Mouse (Mus musculus) naive thymus-derived CD4-positive, alpha-beta T cell, adult 2 months (primary cell): ENCODE measurements around the gene Dao.

ENCODE experiments used
- DNase-seq: peaks from one replicate; pipeline ENCODE4 v3.0.0-alpha.2; 2011; ENCODE audit warnings: low read depth

Gene Dao

DNA sequence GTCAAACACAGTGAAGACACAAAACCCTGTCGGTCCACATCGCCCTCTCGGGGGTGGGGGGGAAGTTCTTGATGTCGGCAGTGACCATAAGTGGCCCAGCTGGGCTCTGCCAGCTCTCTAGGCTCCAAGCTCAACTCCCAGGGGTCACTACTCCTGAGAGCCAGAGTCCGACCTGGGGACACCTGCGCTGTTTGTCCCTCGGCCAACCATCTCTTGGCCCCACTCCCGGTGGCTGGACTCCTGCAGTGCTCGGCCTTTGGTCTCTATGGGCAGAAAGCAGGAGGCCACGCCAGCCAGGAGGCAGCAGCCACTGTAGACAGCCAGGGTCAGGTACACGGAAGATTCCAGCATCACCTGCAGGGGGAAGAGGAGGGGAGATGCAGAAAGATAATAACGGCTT lies 24.6 kb downstream of the Dao start:
- no peak for DNase-seq

DNA sequence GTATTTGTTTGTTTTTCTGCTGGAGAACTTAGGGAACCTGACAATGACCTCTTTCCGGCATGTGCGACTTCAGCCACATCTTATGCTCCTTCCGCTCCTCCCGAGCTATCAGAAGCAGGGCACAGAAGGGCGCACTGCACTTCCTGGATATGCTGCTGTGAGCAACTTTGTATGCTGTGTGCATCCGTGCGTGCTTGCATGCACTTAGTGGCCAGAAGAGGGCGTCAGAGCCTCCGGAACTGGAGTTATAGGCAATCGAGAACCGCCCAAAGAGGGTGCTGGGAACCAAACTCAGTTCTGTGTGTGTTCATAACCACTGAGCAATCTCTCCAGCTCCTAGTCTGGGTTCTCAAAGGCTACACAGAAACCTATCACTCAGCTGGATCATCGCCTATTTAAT lies 27.1 kb downstream of the Dao start:
- no peak for DNase-seq

DNA sequence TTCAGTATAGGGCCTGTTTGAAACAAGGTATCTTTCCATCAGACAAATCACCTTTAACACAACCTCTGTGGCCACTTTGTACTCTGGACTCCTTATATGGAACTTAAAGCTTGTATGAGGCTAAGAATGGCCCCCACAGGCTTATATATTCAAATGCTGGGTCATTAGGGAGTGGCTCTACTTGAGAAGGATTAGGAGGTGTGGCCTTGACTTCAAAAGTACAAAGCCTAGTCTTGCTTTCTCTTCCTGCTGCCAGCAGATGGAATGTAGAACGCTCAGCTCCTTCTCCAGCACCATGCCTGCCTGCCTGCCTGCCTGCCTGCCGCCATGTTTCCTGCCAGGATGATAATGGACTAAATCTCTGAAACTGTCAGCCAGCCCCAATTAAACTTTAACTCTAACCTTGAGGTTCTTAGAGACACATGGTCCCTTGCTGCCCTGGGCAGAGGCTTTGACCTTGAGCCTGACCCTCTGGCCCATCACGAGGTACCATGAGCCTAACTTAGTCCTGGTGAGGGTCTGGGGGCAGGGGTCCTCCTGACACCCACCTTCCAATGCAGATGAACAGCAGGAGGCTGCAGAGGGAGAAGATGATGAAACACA lies 28.8 kb downstream of the Dao start:
- DNase-seq, result no peak

DNA sequence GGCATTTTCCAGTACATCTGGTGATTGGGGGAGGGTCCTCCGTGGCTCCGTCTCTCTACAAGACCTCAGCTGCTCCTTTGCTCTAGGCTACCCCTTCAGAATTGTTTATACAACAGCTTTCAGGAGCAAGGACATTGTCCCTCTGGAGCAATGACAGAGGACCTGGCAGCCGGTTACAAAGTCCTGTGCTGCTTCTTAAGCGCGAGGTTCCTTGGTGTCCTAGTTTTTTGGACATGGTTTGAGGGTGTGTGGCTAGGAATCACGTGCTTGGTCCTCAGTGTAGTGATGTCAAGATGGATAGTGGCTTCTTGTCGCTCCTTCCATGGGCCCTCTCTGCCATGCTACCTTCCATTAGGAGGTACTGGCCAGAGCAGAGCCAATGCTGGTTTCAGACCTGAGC lies 30.9 kb downstream of the Dao start:
- no peak for DNase-seq

DNA sequence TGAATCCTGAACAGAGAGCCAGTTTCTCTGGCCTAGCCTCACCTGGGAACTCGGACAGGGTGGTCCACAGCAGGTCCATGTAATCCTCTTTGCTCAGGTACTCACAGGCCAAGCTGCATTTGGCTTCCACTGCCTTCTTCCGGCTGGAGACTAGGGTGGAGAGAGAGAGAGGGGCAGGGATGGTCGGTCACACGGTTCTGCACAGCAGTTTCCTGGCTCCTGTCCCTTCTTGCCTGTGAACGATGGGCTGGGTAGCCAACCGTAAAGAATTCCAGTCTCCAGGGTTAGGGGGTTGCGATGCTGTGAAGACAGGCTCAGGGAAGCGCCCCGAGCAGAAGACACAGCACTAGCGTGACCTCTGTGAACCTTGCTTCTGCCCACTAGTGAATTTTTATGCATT lies 31.6 kb downstream of the Dao start:
- no peak for DNase-seq

DNA sequence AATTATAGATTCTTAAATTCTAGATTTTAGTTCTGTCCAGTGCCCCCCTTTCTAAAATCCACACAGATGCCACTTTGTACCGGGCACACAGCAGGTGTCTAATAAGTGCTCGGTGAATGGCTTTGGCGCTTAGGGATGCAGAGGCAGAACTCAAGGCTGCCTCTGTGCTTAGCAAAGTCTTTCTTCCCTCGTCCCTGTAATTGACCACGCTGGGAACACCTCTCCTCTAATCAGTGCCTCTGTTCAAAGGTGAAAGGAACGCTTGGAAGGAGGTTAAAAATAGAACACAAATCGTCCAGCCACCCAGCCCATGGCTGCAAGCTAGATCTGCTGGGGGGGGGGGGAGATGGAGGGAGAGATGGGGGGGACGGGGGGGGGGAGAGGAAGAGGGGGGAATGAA lies 37.0 kb downstream of the Dao start:
- no peak for DNase-seq

DNA sequence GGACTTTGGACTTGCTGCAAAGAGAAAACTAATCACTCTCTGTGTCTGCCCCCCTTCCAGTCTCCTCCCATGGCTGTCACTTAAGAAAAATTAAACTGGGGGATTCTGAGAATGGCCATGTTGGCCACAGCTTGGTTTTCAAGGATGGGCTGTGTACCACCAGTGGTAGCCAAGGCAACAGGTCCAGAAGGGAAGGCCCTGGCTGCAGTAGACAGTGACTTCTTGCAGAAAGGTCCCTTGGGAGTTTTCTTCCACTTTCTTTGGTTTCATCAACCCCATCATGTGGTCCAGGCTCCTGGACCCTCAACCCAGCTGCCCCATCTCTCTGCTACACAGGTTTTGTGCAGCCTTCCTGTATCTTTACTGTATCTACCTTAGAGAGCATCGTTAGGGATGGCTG lies 37.4 kb downstream of the Dao start:
- no peak for DNase-seq

DNA sequence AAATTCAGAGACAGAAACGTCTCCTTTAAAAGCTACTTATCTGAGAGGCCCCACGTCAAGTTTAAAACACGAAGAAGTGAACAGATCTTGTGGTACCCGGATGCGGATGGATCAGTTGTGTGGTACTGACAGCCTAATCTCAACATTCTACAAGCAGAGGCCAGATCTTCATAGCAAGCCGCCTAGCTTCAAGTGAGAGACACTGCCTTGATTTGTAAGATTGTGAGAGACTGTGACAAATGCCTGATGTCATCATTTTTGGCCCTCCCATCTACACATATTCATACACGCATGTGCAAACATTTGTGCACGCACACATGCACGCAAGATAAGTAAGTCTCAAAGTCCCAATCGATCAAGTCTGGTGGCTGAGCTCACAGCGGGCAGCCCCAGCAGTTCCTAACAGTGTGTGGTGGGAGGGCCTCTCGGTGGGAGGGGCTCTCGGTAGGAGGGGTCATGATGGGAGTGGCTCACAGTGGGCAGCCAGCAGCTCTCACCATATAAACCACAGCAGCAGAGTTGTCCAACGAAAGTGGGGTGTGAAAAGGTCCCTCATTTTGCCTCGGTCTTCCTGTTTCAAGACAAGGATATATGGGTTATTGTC lies 37.9 kb downstream of the Dao start:
- DNase-seq, result peak; percentile 7

DNA sequence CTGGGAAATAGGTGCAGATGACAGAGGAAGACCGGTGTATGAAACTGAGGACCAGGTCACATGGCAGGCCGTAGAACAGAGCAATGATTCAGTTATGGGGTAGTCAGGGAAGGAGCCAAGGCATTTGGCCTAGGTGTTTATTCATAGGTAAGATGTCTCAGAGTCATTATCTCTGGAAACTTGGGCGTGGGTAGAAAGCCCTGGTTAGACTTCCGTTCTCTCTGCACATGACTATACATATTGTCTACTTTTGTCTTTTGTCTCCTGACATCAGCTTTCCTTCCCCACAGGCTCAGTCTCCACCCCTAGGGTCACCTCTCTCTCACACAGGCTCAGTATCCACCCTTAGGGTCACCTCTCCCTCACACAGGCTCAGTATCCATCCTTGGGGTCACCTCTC lies 40.3 kb downstream of the Dao start:
- DNase-seq, result no peak

DNA sequence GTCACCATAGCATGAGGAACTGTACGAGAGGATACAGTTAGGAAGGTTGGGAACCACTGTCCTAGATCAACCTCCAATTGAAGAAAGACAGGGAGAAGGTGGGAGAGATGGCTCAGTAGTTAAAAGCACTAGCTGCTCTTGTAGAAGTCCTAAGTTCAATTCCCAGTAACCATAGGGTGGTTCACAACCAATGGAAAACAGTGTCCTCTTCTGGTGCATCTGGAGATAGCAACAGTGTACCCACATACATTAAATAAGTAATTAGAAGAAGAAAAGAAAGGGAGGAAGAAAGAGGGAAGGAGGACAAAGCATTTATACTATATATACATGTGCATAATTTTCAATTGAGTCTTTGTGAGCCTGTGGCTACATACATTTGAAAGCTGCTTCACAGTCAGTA lies 41.6 kb downstream of the Dao start:
- peak; percentile 28 for DNase-seq

DNA sequence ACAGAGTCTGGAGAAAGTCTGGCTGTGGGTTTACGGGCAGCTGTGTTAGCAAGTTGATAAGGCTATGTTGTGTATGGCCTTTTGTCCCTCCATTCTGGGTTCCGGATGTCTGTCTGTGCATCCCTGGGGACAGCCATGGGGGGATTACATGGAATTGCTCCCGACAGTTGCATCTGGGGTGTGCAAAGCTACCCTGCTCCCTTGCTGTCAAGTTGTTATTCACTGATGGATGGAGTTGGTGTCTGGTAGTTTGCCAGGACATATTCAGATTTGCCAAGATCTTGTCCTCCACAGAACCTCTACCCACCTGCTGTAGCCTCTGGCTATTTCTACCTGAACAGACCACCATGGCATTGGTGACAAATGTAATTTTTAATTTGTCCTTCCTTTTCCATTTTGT lies 42.6 kb downstream of the Dao start:
- no peak for DNase-seq

DNA sequence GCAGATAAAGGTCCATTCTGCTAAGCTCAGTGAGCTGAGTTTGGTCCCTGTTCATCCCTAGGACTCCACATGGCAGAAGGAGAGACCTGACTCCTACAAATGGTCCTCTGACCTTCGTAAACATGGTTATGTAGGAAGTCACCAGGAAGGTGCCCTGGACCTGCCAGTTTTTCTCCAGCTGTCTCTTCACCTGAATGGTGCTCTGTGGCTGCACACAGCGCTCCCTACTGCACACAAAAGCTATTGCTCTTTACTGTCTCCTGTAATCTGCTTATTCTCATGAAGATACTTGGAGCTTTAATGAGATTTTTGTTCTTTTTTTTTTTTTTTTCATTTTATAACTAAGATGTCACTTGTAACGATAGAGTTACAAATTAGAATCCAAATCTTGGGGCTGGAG lies 43.1 kb downstream of the Dao start:
- DNase-seq, result no peak

DNA sequence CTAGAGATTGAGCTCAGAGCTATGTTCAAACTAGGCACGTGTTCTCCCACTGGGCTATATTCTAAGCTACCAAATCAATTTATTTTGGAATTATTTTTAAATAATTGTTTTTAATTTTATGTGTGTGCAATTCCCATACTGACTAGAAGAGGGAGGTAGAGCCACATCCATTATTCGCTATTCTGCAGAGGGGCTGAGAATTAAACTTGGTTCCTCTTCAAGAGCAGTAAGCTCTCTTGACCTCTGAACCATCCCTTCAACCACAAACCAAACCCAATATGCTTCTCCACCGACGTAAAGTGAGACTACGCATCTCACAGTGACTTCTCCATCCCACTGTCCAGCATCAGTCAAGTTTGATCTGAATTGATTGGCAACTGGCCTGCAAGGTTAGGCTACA lies 43.7 kb downstream of the Dao start:
- DNase-seq, result no peak

DNA sequence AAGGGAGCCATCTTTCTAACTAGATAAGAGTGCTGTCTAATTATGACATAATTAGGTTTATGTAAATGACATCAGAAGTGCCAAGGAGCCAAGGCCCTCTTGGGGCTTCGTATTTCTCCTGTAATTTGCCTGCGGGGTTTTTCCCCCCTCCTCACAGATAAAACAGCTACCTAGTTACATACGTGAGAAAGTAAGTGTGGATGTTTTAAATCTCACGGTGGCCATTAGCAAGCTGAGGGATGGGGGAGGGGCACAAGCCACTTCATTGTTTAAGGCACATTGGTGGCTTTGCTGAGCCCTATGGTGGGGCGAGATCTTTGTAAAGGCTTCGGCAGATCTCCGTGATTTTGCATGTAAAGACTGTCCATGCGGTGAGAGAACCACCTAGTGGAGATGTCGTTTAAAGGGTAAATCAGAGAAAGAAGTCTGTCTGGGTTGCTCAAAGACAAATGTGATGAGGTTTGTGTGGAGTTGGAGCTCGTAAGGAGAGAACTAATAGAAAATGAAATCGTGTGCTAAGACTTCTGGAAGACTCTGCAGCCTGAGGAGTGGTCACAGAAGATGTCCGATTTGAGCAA lies 45.3 kb downstream of the Dao start:
- no peak for DNase-seq

DNA sequence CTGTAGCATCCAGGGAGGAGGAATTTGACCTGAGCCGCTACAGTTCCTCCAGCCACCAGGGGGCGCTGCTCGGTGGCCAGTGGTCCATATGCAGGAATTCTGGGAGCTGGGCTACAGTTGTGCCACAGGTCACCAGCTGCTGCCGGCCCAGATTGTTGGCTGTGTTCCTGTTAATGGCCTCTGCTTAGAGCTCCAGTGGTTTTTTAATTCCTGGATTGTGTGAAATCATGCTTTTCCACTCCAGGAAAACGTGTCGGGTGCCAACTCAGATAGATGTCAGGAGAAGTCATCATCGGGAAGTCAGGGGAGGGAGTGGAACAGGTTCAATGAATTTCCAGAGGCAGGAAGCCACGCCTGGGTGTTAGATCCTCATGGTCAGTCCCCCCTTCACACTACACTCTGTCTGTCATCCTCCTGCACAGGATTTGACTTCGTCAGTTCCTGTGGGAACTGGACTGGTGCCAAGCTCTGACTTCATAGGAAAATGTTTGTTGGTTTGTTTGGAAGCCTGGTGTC lies 48.8 kb downstream of the Dao start:
- DNase-seq, result peak; percentile 57

DNA sequence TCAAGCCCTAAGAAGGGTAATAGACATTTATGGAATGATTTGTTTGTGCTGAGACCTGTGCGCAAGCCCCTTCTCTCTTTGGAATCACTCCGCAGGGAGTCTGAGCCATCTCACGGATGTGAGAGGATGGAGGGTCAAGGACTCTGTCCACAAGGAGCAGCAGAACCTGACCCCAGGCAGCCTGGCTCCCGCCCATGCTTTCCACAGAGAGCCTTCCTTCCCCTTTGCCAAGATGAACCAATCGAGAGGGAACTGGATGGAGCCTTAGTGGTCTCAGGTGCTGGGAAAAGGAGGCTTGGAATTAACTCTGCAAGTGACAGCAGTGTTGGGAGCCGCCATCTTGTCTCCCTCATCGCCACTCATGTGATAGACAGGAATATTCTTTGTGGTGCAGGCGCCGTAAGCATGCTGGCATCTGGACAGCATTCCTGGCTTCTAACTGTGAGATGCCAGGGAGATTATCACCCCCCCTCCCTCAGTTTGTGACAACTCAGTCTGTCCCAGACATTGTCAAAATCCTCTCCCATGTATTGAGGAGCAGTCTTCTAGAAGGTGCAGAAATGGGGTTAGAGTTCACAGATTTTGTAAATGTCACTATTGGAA lies 53.7 kb downstream of the Dao start:
- DNase-seq, result no peak

DNA sequence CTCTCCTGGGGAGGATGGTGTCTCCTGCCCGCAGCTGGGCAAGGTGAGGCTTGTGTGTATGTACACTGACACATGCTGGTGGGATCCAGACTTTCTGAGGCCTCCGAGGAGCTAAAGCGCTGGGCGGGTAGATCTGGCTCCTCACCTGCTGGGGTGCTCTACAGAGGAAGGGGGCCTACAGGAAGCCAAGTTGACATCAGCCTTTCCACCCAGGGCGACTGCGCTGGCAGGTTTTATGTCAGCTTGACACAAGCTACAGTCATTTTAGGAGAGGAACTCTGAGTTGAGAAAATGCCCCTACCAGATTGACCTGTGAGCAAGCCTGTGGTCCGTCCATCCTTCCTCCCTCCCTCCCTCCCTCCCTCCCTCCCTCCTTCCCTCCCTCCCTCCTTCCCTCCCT lies 58.2 kb downstream of the Dao start:
- no peak for DNase-seq

DNA sequence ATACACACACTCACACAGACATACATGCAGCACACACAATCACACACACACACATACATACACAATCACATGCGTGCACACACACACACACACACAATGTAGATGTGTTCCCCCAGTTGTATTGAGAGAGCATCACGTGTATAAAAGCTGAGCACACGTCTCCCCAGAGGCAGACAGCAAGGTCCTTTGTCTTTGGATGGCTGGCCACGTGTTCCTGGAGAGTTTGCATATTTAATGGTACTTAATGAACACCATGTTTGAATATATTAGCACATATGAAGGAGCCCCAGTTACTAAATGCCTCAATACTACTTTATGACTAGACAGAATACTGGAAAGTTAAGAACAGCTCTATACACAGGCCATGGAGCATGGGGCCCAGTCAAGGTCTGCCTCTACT lies 60.5 kb downstream of the Dao start:
- DNase-seq, result no peak

DNA sequence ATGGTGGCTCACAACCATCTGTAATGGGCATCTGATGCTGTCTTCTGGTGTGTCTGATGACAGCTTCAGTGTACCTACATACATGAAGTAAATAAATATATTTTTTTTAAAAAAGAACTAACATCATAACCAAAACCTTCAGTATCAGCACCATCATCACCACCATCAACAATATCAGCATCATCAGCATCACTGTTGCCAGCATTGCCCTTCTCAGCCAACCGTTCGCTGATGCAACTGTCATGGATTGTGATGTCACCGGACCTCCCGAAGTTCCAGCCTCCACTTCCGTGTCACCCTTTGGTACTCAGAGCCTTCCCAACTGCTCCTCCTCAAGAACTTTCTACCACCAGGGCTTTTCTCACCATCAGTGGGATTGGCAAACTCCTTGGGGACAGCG lies 61.7 kb downstream of the Dao start, which contains the start of gene Usp30:
TSS of gene Usp30 (plus strand) at position 301 of the 400 bp plus-strand sequence.
- DNase-seq, result no peak

DNA sequence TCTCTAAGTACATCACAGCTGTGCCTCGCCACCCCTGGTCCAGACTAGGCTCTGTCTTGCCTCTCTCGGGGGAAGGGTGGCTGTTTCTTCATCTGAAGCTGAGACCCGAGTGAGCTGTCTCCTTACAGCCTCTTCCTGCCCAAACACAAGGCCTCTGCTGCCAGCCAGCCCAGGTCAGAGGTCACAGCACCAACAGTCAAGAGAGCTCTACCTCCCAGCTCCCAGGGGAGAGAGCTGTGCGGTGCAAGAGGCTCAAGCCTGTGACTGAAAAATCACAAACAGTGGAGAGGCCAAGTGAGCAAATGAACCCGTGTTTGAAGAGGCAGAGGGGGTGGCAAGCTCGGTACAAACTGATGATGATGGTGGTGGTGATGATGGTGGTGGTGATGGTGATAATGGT lies 63.1 kb downstream of the Dao start:
- DNase-seq, result no peak

DNA sequence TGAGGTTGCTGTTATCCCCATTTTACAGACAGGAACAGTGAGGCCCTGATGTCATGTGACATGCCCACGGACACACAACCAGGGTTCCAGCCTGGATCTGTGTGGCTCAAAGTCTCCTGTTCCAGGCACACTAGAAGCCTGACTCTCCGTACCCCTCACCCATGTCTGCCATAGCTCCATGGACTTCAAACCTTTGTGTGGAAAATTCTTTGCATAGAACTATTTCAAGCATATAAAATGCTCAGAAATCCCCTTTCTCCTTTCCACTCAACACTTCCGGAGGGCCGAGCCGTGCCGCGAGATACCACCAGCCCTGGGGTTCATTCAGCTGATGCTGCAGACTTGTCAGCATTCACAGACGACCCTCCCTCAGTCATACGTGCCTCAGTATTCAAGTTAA lies 64.0 kb downstream of the Dao start:
- DNase-seq, result no peak

DNA sequence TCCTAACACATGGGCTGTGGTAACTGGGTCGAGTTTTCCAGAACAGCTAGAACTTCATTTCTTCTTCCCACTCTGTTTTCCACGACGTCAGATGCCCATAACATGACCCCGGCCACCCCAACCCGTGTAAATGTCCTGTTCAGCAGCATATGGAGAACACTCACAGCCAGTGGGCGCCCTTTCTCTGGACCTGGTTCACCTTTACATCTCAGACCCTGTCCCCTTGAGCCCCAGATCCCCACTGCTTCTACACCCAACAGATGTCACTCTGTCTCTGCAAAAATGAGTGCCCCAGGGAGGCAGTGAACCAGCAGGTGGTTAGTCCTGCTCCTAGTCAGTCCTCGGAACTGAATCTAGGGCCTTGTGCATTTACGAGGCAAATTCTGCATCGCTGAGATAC lies 64.5 kb downstream of the Dao start:
- no peak for DNase-seq

DNA sequence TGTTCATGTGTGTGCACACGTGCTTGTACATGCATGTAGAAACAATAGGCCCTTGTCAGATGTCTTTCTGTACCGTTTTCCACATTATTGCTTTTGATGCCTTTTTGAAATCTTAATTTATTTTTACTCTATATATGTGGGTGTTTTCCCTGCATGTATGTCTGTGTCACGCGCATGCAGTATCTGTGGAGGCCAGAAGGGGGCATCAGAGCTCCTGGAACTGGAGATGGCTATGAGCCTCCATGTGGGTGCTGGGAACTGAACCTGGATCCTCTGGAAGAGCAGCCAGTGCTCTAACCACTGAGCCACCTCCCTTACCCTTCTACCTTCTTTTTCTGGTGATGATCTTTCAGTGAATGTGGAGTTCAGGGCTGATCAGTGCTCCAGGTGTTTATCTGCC lies 67.4 kb downstream of the Dao start:
- DNase-seq, result no peak

DNA sequence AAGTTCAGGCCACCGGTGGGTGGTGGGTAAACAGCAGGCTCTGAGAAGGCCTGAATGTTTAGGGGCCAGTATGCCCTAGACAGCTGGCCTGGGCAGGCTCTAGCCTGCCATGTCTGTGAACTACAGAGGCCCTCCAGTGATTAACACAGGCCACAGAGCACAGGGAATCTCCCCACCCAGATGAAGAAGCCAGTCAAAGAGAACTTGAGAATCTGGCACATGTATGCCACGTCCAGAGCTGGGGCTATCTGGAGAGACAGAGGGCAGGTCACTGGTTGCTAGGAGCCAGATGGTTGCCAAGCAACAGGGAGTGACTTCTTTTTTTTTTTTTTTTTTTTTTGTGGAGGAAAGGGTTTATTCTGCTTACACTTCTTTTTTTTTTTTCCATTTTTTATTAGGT lies 68.8 kb downstream of the Dao start:
- no peak for DNase-seq
